20 mouse cellular contexts compared by ENCODE assay signal in the genomic region with DNA sequence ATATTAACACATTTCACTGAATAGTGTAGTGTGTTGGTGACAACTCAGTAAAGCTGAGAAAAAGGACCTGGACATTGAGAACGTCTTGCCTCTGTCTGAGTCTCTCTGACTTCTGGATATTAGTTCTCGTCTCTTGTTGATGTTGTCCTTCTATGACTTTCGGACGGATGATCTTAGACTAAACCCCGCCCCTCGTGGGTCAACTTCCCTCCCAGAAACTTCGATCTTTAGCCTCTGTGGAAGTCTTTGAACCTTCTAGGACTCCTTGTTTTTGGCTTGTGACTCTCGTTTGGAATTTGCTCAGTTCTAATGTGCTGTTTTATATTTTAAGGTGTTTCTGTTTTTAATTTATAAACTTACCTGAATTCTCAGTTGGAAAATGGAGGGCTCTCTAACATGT.
DNase-seq lines count a peak whose midpoint lies in the region; ATAC-seq lines count a peak whose summit lies in the region.
"Had no signal": no experiment of that assay in that cellular context is flagged by ENCODE, and none has a peak within 500 bp of the region (broad histone marks: within the 10 kb centered on the region; RNA-seq: fewer than 3 reads in every experiment).

No protein-coding gene starts in this region.

- DNase-seq in intestine, embryonic 14.5 days (ENCODE audit: low spot score): peak; percentile 4
- peak; percentile 72 to 78 for DNase-seq in kidney, adult 8-10 months
- no peak for DNase-seq in kidney, postnatal 4 days
- peak; percentile 59 to 76 for DNase-seq in kidney, postnatal 36 days
- peak; percentile 49 for DNase-seq in yolk sac, embryonic 10.5 days (ENCODE audit: low spot score)
- DNase-seq: cerebellum, adult 11-12 months; cerebellum, adult 9-10 months; cerebellum, postnatal 36 days; gastrocnemius, postnatal 10 days; heart, adult 18-20 months; heart, postnatal 10 days; heart, postnatal 4 days had no signal

- H3K9ac ChIP-seq in intestine, embryonic 14.5 days (ENCODE audit: low read length): no peak overlapping the region
- H3K9ac ChIP-seq in intestine, embryonic 16.5 days (ENCODE audit: low read depth, low read length): no peak overlapping the region
- H3K9ac ChIP-seq: embryonic facial prominence, embryonic 13.5 days; forebrain, embryonic 12.5 days; hindbrain, embryonic 12.5 days had no signal

- no peak overlapping the region for H3K4me2 ChIP-seq in intestine, embryonic 14.5 days (ENCODE audit: low read length)
- H3K4me2 ChIP-seq in intestine, embryonic 16.5 days (ENCODE audit: low read depth, low read length): no peak overlapping the region
- H3K4me2 ChIP-seq: embryonic facial prominence, embryonic 13.5 days; forebrain, embryonic 12.5 days; hindbrain, embryonic 12.5 days had no signal

- H3K4me3 ChIP-seq in intestine, embryonic 14.5 days (ENCODE audit: low read depth, low read length): no peak overlapping the region
- no peak overlapping the region for H3K4me3 ChIP-seq in intestine, embryonic 16.5 days (ENCODE audit: low read length)
- H3K4me3 ChIP-seq: embryonic facial prominence, embryonic 13.5 days; forebrain, embryonic 12.5 days; heart, embryonic 10.5 days; hindbrain, embryonic 12.5 days had no signal

- H3K9me3 ChIP-seq in intestine, embryonic 14.5 days (ENCODE audit: control insufficient read depth, low read length): no peaks in the 10 kb centered on the region
- no peaks in the 10 kb centered on the region for H3K9me3 ChIP-seq in intestine, embryonic 16.5 days (ENCODE audit: control insufficient read depth, low read length)
- H3K9me3 ChIP-seq: embryonic facial prominence, embryonic 13.5 days; forebrain, embryonic 12.5 days; heart, embryonic 10.5 days; hindbrain, embryonic 12.5 days had no signal

- H3K4me1 ChIP-seq in intestine, embryonic 14.5 days (replicated peaks; ENCODE audit: control insufficient read depth, insufficient read depth, low read length): no peaks in the 10 kb centered on the region
- H3K4me1 ChIP-seq in intestine, embryonic 16.5 days (ENCODE audit: control insufficient read depth, insufficient read depth, low read length): no peaks in the 10 kb centered on the region; the same call in 1 of the 2 replicates

- 83% methylated on average over 8 of the region's 8 CpGs for WGBS in intestine, embryonic 14.5 days
- 75% methylated on average over 8 of the region's 8 CpGs for WGBS in intestine, embryonic 16.5 days

- H3K36me3 ChIP-seq in intestine, embryonic 14.5 days (ENCODE audit: control insufficient read depth, insufficient read depth, low read length): no peaks in the 10 kb centered on the region
- no peaks in the 10 kb centered on the region for H3K36me3 ChIP-seq in intestine, embryonic 16.5 days (ENCODE audit: control insufficient read depth, insufficient read depth, low read length)
- H3K36me3 ChIP-seq: embryonic facial prominence, embryonic 13.5 days; forebrain, embryonic 12.5 days; heart, embryonic 10.5 days; hindbrain, embryonic 12.5 days had no signal

- H3K27me3 ChIP-seq in intestine, embryonic 14.5 days (replicated peaks; ENCODE audit: control insufficient read depth, insufficient read depth, low read length): no peaks in the 10 kb centered on the region
- H3K27me3 ChIP-seq in intestine, embryonic 16.5 days (replicated peaks; ENCODE audit: control insufficient read depth, insufficient read depth, low read length): no peaks in the 10 kb centered on the region
- H3K27me3 ChIP-seq: embryonic facial prominence, embryonic 13.5 days; forebrain, embryonic 12.5 days; hindbrain, embryonic 12.5 days; Patski had no signal

- ATAC-seq in intestine, embryonic 14.5 days (replicated peaks; ENCODE audit: low FRiP score, low TSS enrichment, low read depth): no peak
- ATAC-seq in intestine, embryonic 16.5 days: no peak
- ATAC-seq: activated CD4-positive, CD25-positive, alpha-beta regulatory T cell, adult 4 months; forebrain, embryonic 16.5 days; Patski had no signal

- H3K27ac ChIP-seq in intestine, embryonic 14.5 days (ENCODE audit: low read depth): no peak overlapping the region
- H3K27ac ChIP-seq in intestine, embryonic 16.5 days (ENCODE audit: low read length): no peak overlapping the region
- H3K27ac ChIP-seq: embryonic facial prominence, embryonic 13.5 days; forebrain, embryonic 12.5 days; heart, embryonic 10.5 days; hindbrain, embryonic 12.5 days had no signal

Comparison
In these comparisons a context has a peak if more than half of its experiments do, and no peak if none do; other contexts are left out.
1. DNase-seq: peak in intestine, embryonic 14.5 days (single experiment), kidney, adult 8-10 months (2 of 2), kidney, postnatal 36 days (2 of 2) and yolk sac, embryonic 10.5 days (single experiment); none in kidney, postnatal 4 days (0 of 2).